Mouse (Mus musculus) erythroblast, embryonic 14.5 days (primary cell): ENCODE results near the gene Tmem200b.

Experiments
- GATA1 ChIP-seq: IDR thresholded peaks from 2 replicates; pipeline ENCODE4 v1.6.1; 2012; ENCODE audit warnings: low read length, inconsistent platforms, mixed read lengths
- TAL1 ChIP-seq: IDR thresholded peaks from 3 replicates; pipeline ENCODE4 v1.6.1; 2012; ENCODE audit warnings: low read length, inconsistent platforms, mixed read lengths

GRCm38 (mm10) chr4:131918026-131918533 lies 3.5 kb upstream of the Tmem200b start:
- TF ChIP-seq TAL1 = no peak
- no peak for TF ChIP-seq GATA1
